26 mouse cellular contexts compared by ENCODE assay signal in the genomic region with DNA sequence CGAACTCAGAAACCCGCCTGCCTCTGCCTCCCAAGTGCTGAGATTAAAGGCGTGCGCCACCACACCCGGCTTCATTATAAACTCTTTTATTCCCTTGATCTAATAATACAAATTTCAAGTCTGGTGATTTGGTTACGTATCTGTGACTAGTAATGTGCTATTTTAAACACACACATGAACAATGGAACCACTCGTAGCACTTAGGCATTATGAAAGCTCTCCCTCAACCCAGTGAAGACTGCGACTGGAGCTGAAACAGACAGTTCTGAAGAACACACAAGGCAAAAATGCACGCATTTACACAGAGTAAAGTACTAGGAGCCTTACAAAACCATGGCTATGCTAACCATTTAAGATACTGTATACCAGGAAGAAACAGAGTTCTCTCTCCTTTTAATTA. TPM values are rescaled to one million over a fixed set of nuclear protein-coding genes. Genes with fewer than 3 reads are reported as not detected.
"Had no signal": no experiment of that assay in that cellular context is flagged by ENCODE, and none has a peak within 500 bp of the region (broad histone marks: within the 10 kb centered on the region; RNA-seq: fewer than 3 reads in every experiment).

No protein-coding gene starts in this region.

- H3K9me3 ChIP-seq: heart, embryonic 12.5 days; hindbrain, embryonic 13.5 days; hindbrain, embryonic 15.5 days; kidney, embryonic 15.5 days; limb, embryonic 13.5 days; limb, embryonic 15.5 days; liver, embryonic 12.5 days had no signal

- H3K27ac ChIP-seq: hindbrain, embryonic 13.5 days; hindbrain, embryonic 15.5 days; hindbrain, postnatal 0 days; kidney, embryonic 15.5 days; kidney, postnatal 0 days; limb, embryonic 13.5 days; limb, embryonic 15.5 days; liver, embryonic 12.5 days; liver, embryonic 14.5 days had no signal

- H3K9ac ChIP-seq: forebrain, postnatal 0 days; heart, embryonic 12.5 days; hindbrain, embryonic 13.5 days; hindbrain, embryonic 15.5 days; kidney, embryonic 15.5 days; limb, embryonic 13.5 days; limb, embryonic 15.5 days; liver, embryonic 12.5 days; liver, embryonic 14.5 days had no signal

- DNase-seq: forebrain, postnatal 0 days; gastrocnemius, postnatal 14 days; gastrocnemius, postnatal 36 days; heart, adult 18-20 months; kidney, adult 11 months; kidney, adult 2 months; kidney, adult 9 months; kidney, postnatal 14 days; kidney, postnatal 36 days; layer of hippocampus, adult 9-11 months; layer of hippocampus, postnatal 36 days; left cerebral cortex, postnatal 4 days had no signal

- H3K4me3 ChIP-seq: heart, embryonic 12.5 days; hindbrain, embryonic 13.5 days; hindbrain, embryonic 15.5 days; kidney, embryonic 15.5 days; limb, embryonic 13.5 days; limb, embryonic 15.5 days; liver, embryonic 12.5 days had no signal

- ATAC-seq: forebrain, postnatal 0 days; hindbrain, postnatal 0 days; intestine, embryonic 16.5 days; liver, embryonic 12.5 days had no signal

- H3K4me2 ChIP-seq: heart, embryonic 12.5 days; hindbrain, embryonic 13.5 days; hindbrain, embryonic 15.5 days; kidney, embryonic 15.5 days; limb, embryonic 13.5 days; limb, embryonic 15.5 days; liver, embryonic 12.5 days had no signal

- H3K27me3 ChIP-seq: heart, embryonic 12.5 days; hindbrain, embryonic 13.5 days; hindbrain, embryonic 15.5 days; kidney, embryonic 15.5 days; limb, embryonic 13.5 days; limb, embryonic 15.5 days; liver, embryonic 12.5 days had no signal

RNA-seq across cellular contexts. Expression of gene Ska3, which starts 51.9 kb away (rescaled TPM):
- total RNA-seq: gastrocnemius, adult 18-20 months; gastrocnemius, adult 8-10 months had no signal
- polyA plus RNA-seq: liver, adult 2 months had no signal
